Mouse (Mus musculus): Measurements from ENCODE around the gene Phospho1. TPM values are rescaled to one million over a fixed set of nuclear protein-coding genes. Genes with fewer than 3 reads are reported as not detected.
A peak's percentile ranks its signal among the peaks of the same experiment; 100 is the strongest.

Phospho1 gene
- polyA plus RNA-seq, 1 experiment = 165 TPM

GRCm38 (mm10) chr11:95834742-95835710, 10.7 kb downstream of the Phospho1 start:
- Histone ChIP-seq H3K79me2 (ENCODE audit: control insufficient read depth, insufficient read depth) (no peaks in the 10 kb centered on the region), H3K27me3 (ENCODE audit: control insufficient read depth, insufficient read depth, insufficient read length) (no peaks in the 10 kb centered on the region), H3K4me2 (ENCODE audit: low read depth) (peak overlapping the region; percentile 12), H3K36me3 (ENCODE audit: control insufficient read depth, insufficient read depth) (no peaks in the 10 kb centered on the region), H3ac (ENCODE audit: control insufficient read depth, insufficient read length) (no peak overlapping the region), H3K4me3 (no peak overlapping the region)
- TF ChIP-seq MYOD1 (IDR thresholded peaks at IDR 0.05; ENCODE audit: control insufficient read depth in 1 of 3, insufficient read length in 2 of 3, low read depth in 2 of 3) (no peak), MAX (IDR thresholded peaks at IDR 0.05; ENCODE audit: low read depth) (no peak), USF1 (IDR thresholded peaks at IDR 0.05; ENCODE audit: low read depth) (no peak), POLR2A (IDR thresholded peaks at IDR 0.05; ENCODE audit: insufficient read length, low read depth) (no peak), REST (IDR thresholded peaks at IDR 0.05; ENCODE audit: insufficient read depth, insufficient read length) (no peak), CEBPB (IDR thresholded peaks at IDR 0.05; ENCODE audit: insufficient read depth, poor library complexity, severe bottlenecking) (no peak), MYOG (IDR thresholded peaks at IDR 0.05; ENCODE audit: control insufficient read depth in 1 of 3, insufficient read depth in 1 of 3, insufficient read length in 2 of 3, low read depth in 2 of 3) (no peak), E2F4 (IDR thresholded peaks at IDR 0.05; ENCODE audit: insufficient read depth) (no peak), SRF (IDR thresholded peaks at IDR 0.05; ENCODE audit: control insufficient read depth, insufficient read length, low read depth) (no peak), TCF12 (IDR thresholded peaks at IDR 0.05; ENCODE audit: insufficient read depth, poor library complexity, severe bottlenecking) (no peak), POLR2AphosphoS2 (IDR thresholded peaks at IDR 0.05; ENCODE audit: insufficient read length, low read depth) (no peak)

GRCm38 (mm10) chr11:95835832-95836231, 11.5 kb downstream of the Phospho1 start:
- Histone ChIP-seq H3ac (ENCODE audit: control insufficient read depth, insufficient read length) (no peak overlapping the region), H3K27me3 (ENCODE audit: control insufficient read depth, insufficient read depth, insufficient read length) (no peaks in the 10 kb centered on the region), H3K79me2 (ENCODE audit: control insufficient read depth, insufficient read depth) (no peaks in the 10 kb centered on the region), H3K4me2 (ENCODE audit: low read depth) (no peak overlapping the region), H3K36me3 (ENCODE audit: control insufficient read depth, insufficient read depth) (no peaks in the 10 kb centered on the region), H3K4me3 (no peak overlapping the region)
- TF ChIP-seq E2F4 (IDR thresholded peaks at IDR 0.05; ENCODE audit: insufficient read depth) (no peak), MYOG (IDR thresholded peaks at IDR 0.05; ENCODE audit: control insufficient read depth in 1 of 3, insufficient read depth in 1 of 3, insufficient read length in 2 of 3, low read depth in 2 of 3) (no peak), REST (IDR thresholded peaks at IDR 0.05; ENCODE audit: insufficient read depth, insufficient read length) (no peak), POLR2AphosphoS2 (IDR thresholded peaks at IDR 0.05; ENCODE audit: insufficient read length, low read depth) (no peak), POLR2A (IDR thresholded peaks at IDR 0.05; ENCODE audit: insufficient read length, low read depth) (no peak), CEBPB (IDR thresholded peaks at IDR 0.05; ENCODE audit: insufficient read depth, poor library complexity, severe bottlenecking) (no peak), MYOD1 (IDR thresholded peaks at IDR 0.05; ENCODE audit: control insufficient read depth in 1 of 3, insufficient read length in 2 of 3, low read depth in 2 of 3) (no peak), TCF12 (IDR thresholded peaks at IDR 0.05; ENCODE audit: insufficient read depth, poor library complexity, severe bottlenecking) (no peak), USF1 (IDR thresholded peaks at IDR 0.05; ENCODE audit: low read depth) (no peak), TCF3 (IDR thresholded peaks at IDR 0.05; ENCODE audit: insufficient read length, low read depth) (no peak), MAX (IDR thresholded peaks at IDR 0.05; ENCODE audit: low read depth) (no peak), SRF (IDR thresholded peaks at IDR 0.05; ENCODE audit: control insufficient read depth, insufficient read length, low read depth) (no peak)

- no peak overlapping the region for H3K4me2 ChIP-seq (ENCODE audit: low read depth)
- H3K79me2 ChIP-seq (ENCODE audit: control insufficient read depth, insufficient read depth) = no peaks in the 10 kb centered on the region
- no peak overlapping the region for H3K4me3 ChIP-seq
- H3K27me3 ChIP-seq (ENCODE audit: control insufficient read depth, insufficient read depth, insufficient read length) = no peaks in the 10 kb centered on the region
- no peaks in the 10 kb centered on the region for H3K36me3 ChIP-seq (ENCODE audit: control insufficient read depth, insufficient read depth)
- TF ChIP-seq MAX (IDR thresholded peaks at IDR 0.05; ENCODE audit: low read depth) (no peak), USF1 (IDR thresholded peaks at IDR 0.05; ENCODE audit: low read depth) (no peak), SRF (IDR thresholded peaks at IDR 0.05; ENCODE audit: control insufficient read depth, insufficient read length, low read depth) (no peak), TCF3 (IDR thresholded peaks at IDR 0.05; ENCODE audit: insufficient read length, low read depth) (no peak), POLR2AphosphoS2 (IDR thresholded peaks at IDR 0.05; ENCODE audit: insufficient read length, low read depth) (no peak), MYOG (IDR thresholded peaks at IDR 0.05; ENCODE audit: control insufficient read depth in 1 of 3, insufficient read depth in 1 of 3, insufficient read length in 2 of 3, low read depth in 2 of 3) (no peak), CEBPB (IDR thresholded peaks at IDR 0.05; ENCODE audit: insufficient read depth, poor library complexity, severe bottlenecking) (no peak), MYOD1 (IDR thresholded peaks at IDR 0.05; ENCODE audit: control insufficient read depth in 1 of 3, insufficient read length in 2 of 3, low read depth in 2 of 3) (no peak), REST (IDR thresholded peaks at IDR 0.05; ENCODE audit: insufficient read depth, insufficient read length) (no peak), TCF12 (IDR thresholded peaks at IDR 0.05; ENCODE audit: insufficient read depth, poor library complexity, severe bottlenecking) (no peak), E2F4 (IDR thresholded peaks at IDR 0.05; ENCODE audit: insufficient read depth) (no peak), POLR2A (IDR thresholded peaks at IDR 0.05; ENCODE audit: insufficient read length, low read depth) (no peak)
- no peak overlapping the region for H3ac ChIP-seq (ENCODE audit: control insufficient read depth, insufficient read length)
Measured at GRCm38 (mm10) chr11:95836433-95836832, 12.1 kb downstream of the Phospho1 start.

- Histone ChIP-seq H3K27me3 (ENCODE audit: control insufficient read depth, insufficient read depth, insufficient read length) (no peaks in the 10 kb centered on the region), H3K4me2 (ENCODE audit: low read depth) (no peak within 1 kb of the TSS)
Measured at GRCm38 (mm10) chr11:95837059-95837458, 12.8 kb downstream of the Phospho1 start, which contains the start of gene Gngt2. TSS of gene Gngt2 (plus strand) at chr11:95837216.

More at GRCm38 (mm10) chr11:95837059-95837458, 12.8 kb downstream of the Phospho1 start, which contains the start of gene Gngt2:
- no peak within 1 kb of the TSS for H3K4me3 ChIP-seq
- no peaks in the 10 kb centered on the region for H3K36me3 ChIP-seq (ENCODE audit: control insufficient read depth, insufficient read depth)
- H3ac ChIP-seq (ENCODE audit: control insufficient read depth, insufficient read length) = no peak within 1 kb of the TSS
- H3K79me2 ChIP-seq (ENCODE audit: control insufficient read depth, insufficient read depth) = no peaks in the 10 kb centered on the region
- TF ChIP-seq MYOG (IDR thresholded peaks at IDR 0.05; ENCODE audit: control insufficient read depth in 1 of 3, insufficient read depth in 1 of 3, insufficient read length in 2 of 3, low read depth in 2 of 3) (no peak), E2F4 (IDR thresholded peaks at IDR 0.05; ENCODE audit: insufficient read depth) (no peak), CEBPB (IDR thresholded peaks at IDR 0.05; ENCODE audit: insufficient read depth, poor library complexity, severe bottlenecking) (no peak), SRF (IDR thresholded peaks at IDR 0.05; ENCODE audit: control insufficient read depth, insufficient read length, low read depth) (no peak), POLR2A (IDR thresholded peaks at IDR 0.05; ENCODE audit: insufficient read length, low read depth) (no peak), REST (IDR thresholded peaks at IDR 0.05; ENCODE audit: insufficient read depth, insufficient read length) (no peak), TCF3 (IDR thresholded peaks at IDR 0.05; ENCODE audit: insufficient read length, low read depth) (no peak), MAX (IDR thresholded peaks at IDR 0.05; ENCODE audit: low read depth) (no peak), MYOD1 (IDR thresholded peaks at IDR 0.05; ENCODE audit: control insufficient read depth in 1 of 3, insufficient read length in 2 of 3, low read depth in 2 of 3) (no peak), TCF12 (IDR thresholded peaks at IDR 0.05; ENCODE audit: insufficient read depth, poor library complexity, severe bottlenecking) (no peak), USF1 (IDR thresholded peaks at IDR 0.05; ENCODE audit: low read depth) (no peak), POLR2AphosphoS2 (IDR thresholded peaks at IDR 0.05; ENCODE audit: insufficient read length, low read depth) (no peak)
